Mouse (Mus musculus) megakaryocyte, adult 5-6 weeks (primary cell): ENCODE results near the gene Btbd9. TPM values are rescaled to one million over a fixed set of nuclear protein-coding genes. Genes with fewer than 3 reads are reported as not detected.

Experiments used
- ATAC-seq: 2 replicates; pipeline ENCODE4 v1.8.0; 2016; ENCODE audit warnings: mild to moderate bottlenecking, inconsistent platforms; ENCODE audit not compliant: poor library complexity, severe bottlenecking
- total RNA-seq, 2 experiments: library from RNA; stranded (forward) in 1 of 2; stranded (reverse) in 1 of 2; fragments of 153-499, 151-499 nt in 1 of 2; fragments of 221-1000, 200-1000 nt in 1 of 2; gene quantifications; 2 replicates each; pipeline versions ENCODE4 v1.2.3 to v1.2.4; 2015 to 2017

Gene Btbd9
- total RNA-seq, 2 experiments from 2014 or later, result 15.5 to 21.0 TPM

- no peak for ATAC-seq
Observed at GRCm38 (mm10) chr17:30301338-30301737, 274.9 kb downstream of the Btbd9 start.

GRCm38 (mm10) chr17:30297432-30297831 lies 278.9 kb downstream of the Btbd9 start:
- ATAC-seq, result no peak

GRCm38 (mm10) chr17:30296069-30296468 lies 280.2 kb downstream of the Btbd9 start:
- no peak for ATAC-seq

GRCm38 (mm10) chr17:30292666-30293065 lies 283.6 kb downstream of the Btbd9 start:
- no peak for ATAC-seq

- no peak for ATAC-seq
Observed at GRCm38 (mm10) chr17:30285641-30286040, 290.6 kb downstream of the Btbd9 start.

GRCm38 (mm10) chr17:30283460-30284050 lies 292.7 kb downstream of the Btbd9 start:
- no peak for ATAC-seq

- ATAC-seq, result no peak
Observed at GRCm38 (mm10) chr17:30283001-30283400, 293.3 kb downstream of the Btbd9 start.

GRCm38 (mm10) chr17:30280323-30281118 lies 295.8 kb downstream of the Btbd9 start:
- ATAC-seq, result peak; percentile 90

GRCm38 (mm10) chr17:30279684-30280083 lies 296.6 kb downstream of the Btbd9 start:
- no peak for ATAC-seq

GRCm38 (mm10) chr17:30278596-30279378 lies 297.5 kb downstream of the Btbd9 start:
- no peak for ATAC-seq

GRCm38 (mm10) chr17:30276477-30276876 lies 299.8 kb downstream of the Btbd9 start:
- ATAC-seq, result no peak

- no peak for ATAC-seq
Observed at GRCm38 (mm10) chr17:30272769-30273168, 303.5 kb downstream of the Btbd9 start.

GRCm38 (mm10) chr17:30269136-30270063 lies 306.9 kb downstream of the Btbd9 start:
- no peak for ATAC-seq

- ATAC-seq, result no peak
Observed at GRCm38 (mm10) chr17:30268456-30268855, 307.8 kb downstream of the Btbd9 start.

GRCm38 (mm10) chr17:30267432-30267973 lies 308.8 kb downstream of the Btbd9 start:
- ATAC-seq, result no peak

GRCm38 (mm10) chr17:30263535-30263934 lies 312.8 kb downstream of the Btbd9 start:
- no peak for ATAC-seq

GRCm38 (mm10) chr17:30262943-30263342 lies 313.3 kb downstream of the Btbd9 start:
- no peak for ATAC-seq

- no peak for ATAC-seq
Observed at GRCm38 (mm10) chr17:30262440-30262839, 313.8 kb downstream of the Btbd9 start.

- ATAC-seq, result no peak
Observed at GRCm38 (mm10) chr17:30261983-30262340, 314.3 kb downstream of the Btbd9 start.

GRCm38 (mm10) chr17:30261307-30261982 lies 314.8 kb downstream of the Btbd9 start:
- no peak for ATAC-seq
